Mouse (Mus musculus): ENCODE data around the gene Stab2.

The Stab2 gene

GRCm38 (mm10) chr10:87007385-87008214 is at the start of gene Stab2:
Gene Stab2 (minus strand): TSS chr10:87008025.
- no peak for DNase-seq (ENCODE audit: extremely low read depth, low read depth, low spot score)

GRCm38 (mm10) chr10:87051714-87052113 is 43.9 kb upstream of the Stab2 start:
- no peak for DNase-seq (ENCODE audit: extremely low read depth, low read depth, low spot score)

GRCm38 (mm10) chr10:87049179-87049578 is 41.4 kb upstream of the Stab2 start:
- DNase-seq (ENCODE audit: extremely low read depth, low read depth, low spot score), result no peak

- DNase-seq (ENCODE audit: extremely low read depth, low read depth, low spot score), result no peak
Observed at GRCm38 (mm10) chr10:87046931-87047468, 39.2 kb upstream of the Stab2 start.

DNA sequence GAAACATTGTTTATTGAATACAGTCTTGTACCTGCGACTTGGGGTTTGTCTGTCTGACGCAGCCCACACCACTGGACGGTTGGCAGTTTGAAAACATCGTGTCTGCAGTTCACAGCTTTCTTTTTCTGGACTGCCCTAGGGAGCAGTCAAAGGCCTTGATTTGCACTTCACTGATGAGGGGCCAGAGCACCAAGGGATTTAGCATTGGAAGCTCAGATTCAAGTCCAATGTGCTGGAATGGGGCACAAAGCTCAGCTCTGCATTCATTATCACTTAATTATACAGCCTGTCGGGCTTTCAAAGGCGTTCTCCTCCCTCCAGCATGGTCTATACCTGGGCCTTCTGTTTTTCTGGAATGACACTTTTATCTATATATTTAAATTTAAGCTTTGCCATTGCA is 38.6 kb upstream of the Stab2 start:
- no peak for DNase-seq (ENCODE audit: extremely low read depth, low read depth, low spot score)

DNA sequence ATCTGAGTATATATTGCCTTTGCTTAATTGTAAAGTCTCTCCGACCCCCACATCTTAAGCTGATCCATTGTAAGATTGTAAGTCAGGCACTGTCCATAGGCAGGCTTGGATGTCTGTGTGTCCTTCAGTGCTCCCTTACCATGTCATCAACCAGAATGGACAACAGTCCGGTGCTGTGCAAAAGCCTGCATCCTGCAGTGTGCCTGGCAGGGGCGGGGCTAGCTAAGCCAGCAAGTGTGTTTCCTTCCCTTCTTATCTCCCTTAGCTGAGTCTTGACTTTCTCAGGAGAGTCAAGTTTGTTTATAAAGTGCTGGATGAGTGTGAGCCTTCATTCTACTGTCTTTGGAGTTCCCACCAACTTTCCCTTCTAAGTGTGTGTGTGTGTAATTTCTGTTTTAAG is 37.4 kb upstream of the Stab2 start:
- DNase-seq (ENCODE audit: extremely low read depth, low read depth, low spot score), result no peak

GRCm38 (mm10) chr10:87041265-87041664 is 33.4 kb upstream of the Stab2 start:
- no peak for DNase-seq (ENCODE audit: extremely low read depth, low read depth, low spot score)

GRCm38 (mm10) chr10:87039800-87040199 is 32.0 kb upstream of the Stab2 start:
- DNase-seq (ENCODE audit: extremely low read depth, low read depth, low spot score), result no peak

DNA sequence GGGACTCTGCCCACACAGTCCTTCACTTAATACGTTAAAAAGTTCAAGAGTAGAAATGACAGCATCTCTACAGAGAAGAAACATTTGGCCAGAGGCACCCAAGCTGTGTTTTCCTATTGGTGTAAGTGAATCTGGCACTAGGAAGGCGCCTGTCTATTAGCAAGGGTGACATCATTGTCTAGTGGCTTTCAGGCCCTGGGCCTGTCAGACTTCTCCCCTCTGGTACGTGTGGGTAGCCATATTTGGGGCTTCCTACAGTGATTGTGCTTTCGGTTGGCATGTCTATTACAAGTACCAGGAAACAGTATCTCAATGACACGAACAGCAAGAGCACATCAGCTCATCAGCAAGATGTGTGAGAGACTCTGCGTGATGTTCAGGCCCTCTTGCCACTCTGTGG is 31.5 kb upstream of the Stab2 start:
- no peak for DNase-seq (ENCODE audit: extremely low read depth, low read depth, low spot score)

DNA sequence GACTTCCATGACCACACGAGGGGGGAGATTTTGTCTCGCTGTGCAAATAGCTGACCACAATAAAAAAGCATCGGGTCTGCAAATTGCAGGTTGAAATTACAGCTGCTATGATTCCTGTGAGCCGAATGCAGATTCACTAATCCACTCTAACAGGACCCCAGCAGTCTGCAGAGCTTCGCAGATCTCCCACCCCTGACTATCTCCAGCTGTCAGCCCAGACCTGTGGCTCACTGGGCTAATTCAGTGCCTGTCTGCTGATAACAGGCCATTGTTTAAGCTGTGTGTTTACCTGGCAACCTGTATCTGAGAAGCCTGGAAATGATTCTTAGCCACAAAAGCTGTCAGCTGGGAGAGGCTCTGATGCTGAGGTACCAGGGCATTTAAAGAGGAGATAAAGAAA is 29.2 kb upstream of the Stab2 start:
- no peak for DNase-seq (ENCODE audit: extremely low read depth, low read depth, low spot score)

- DNase-seq (ENCODE audit: extremely low read depth, low read depth, low spot score), result no peak
Observed at GRCm38 (mm10) chr10:87036271-87036703, 28.5 kb upstream of the Stab2 start.

DNA sequence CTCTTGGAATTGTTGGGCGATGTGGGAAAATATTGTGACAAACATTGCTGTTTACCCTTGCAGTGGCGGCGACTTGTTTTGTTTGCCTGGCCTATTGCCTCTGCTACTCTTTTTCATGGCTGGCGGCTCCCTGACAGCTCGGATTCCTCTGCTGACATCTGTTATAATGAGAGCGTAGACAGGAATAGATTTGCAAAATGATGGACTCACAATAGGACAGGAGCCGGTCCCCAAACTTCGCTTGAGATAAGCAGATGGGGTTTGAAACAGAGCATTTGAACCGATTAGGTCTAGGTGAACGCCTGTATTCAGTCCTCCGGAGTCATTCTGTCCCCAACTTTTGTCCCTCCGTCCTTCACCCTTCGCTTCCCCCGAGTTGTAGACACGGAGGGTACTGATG is 28.0 kb upstream of the Stab2 start:
- DNase-seq (ENCODE audit: extremely low read depth, low read depth, low spot score), result no peak

- DNase-seq (ENCODE audit: extremely low read depth, low read depth, low spot score), result no peak
Observed at GRCm38 (mm10) chr10:87032768-87033167, 24.9 kb upstream of the Stab2 start.

DNA sequence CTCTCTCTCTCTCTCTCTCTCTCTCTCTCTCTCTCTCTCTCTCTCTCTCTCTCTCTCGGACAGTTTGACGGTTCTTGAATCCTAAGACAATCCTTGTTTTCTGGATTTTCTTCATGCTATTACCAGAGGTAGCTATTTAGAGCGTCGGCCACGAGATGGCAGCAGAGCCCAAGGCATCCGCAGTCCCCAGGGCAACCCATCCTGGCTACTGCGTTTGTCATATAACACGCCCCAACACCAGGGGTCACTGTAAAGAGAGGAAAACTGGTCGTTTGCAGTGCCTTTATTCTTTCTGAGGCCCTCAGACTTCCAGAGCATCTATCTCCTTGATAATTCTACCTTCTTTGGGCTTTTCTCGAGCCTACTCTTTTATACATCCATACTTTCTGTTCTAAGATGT is 17.1 kb upstream of the Stab2 start:
- no peak for DNase-seq (ENCODE audit: extremely low read depth, low read depth, low spot score)

- no peak for DNase-seq (ENCODE audit: extremely low read depth, low read depth, low spot score)
Observed at GRCm38 (mm10) chr10:87020711-87021110, 12.9 kb upstream of the Stab2 start.

GRCm38 (mm10) chr10:87018876-87019275 is 11.1 kb upstream of the Stab2 start:
- DNase-seq (ENCODE audit: extremely low read depth, low read depth, low spot score), result no peak

DNA sequence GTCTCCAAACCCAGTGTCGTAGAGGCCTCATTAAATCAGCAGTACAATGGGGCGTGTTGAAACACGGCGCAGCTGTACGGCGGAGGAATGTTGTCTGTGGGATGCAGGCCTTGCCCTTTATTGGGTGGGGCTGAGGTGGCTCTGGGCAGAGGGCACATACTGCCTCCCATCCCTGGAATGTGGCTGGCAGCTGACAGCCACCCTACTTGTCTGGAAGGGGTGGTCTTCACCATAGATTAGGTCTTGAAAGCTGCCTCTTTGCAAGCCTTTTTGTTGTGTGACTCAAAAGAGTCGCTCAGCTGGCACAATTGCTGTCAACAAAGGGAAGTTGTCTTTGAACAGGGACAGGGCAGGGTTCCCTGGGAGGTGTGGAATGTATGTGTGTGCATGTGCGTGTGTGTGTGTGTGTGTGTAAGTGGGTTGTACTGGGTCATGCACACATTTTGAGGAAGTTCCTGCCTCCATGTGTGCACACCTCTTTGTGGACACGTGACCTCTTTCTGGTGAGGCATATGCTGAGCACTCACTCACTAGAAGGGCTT is 8.4 kb upstream of the Stab2 start:
- DNase-seq (ENCODE audit: extremely low read depth, low read depth, low spot score), result no peak

- DNase-seq (ENCODE audit: extremely low read depth, low read depth, low spot score), result no peak
Observed at GRCm38 (mm10) chr10:87015403-87015802, 7.6 kb upstream of the Stab2 start.

- no peak for DNase-seq (ENCODE audit: extremely low read depth, low read depth, low spot score)
Observed at GRCm38 (mm10) chr10:87014391-87014965, 6.7 kb upstream of the Stab2 start.

DNA sequence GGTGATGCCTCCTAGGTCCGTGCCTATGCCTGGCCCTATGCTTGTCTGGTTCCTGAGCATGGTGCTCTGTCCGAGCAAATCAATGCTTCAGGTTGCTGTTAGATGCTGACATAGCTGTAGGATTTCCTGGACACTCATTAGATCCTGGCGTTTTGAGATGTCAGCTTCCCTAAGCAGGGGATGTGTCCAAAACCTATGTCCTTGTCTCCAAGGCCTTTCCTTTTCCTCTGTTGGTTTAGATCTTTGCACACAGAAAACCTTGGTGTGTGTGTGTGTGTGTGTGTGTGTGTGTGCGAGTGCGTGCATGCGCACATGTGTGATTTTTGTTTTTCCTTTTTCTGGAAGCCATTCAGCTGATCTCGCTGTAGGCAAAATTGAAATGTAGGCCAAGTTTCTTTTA is 4.3 kb upstream of the Stab2 start:
- DNase-seq (ENCODE audit: extremely low read depth, low read depth, low spot score), result no peak

GRCm38 (mm10) chr10:87008215-87008499 is 332 bp upstream of the Stab2 start:
- DNase-seq (ENCODE audit: extremely low read depth, low read depth, low spot score), result no peak

GRCm38 (mm10) chr10:86992238-86992976 is 15.4 kb downstream of the Stab2 start:
- DNase-seq (ENCODE audit: extremely low read depth, low read depth, low spot score), result no peak

All from fat pad, adult 2 months (tissue).